Mouse (Mus musculus): ENCODE results near the gene Trub2. TPM values are rescaled to one million over a fixed set of nuclear protein-coding genes. Genes with fewer than 3 reads are reported as not detected.

The Trub2 gene
- polyA plus RNA-seq, 1 experiment, result 46.6 TPM

DNA sequence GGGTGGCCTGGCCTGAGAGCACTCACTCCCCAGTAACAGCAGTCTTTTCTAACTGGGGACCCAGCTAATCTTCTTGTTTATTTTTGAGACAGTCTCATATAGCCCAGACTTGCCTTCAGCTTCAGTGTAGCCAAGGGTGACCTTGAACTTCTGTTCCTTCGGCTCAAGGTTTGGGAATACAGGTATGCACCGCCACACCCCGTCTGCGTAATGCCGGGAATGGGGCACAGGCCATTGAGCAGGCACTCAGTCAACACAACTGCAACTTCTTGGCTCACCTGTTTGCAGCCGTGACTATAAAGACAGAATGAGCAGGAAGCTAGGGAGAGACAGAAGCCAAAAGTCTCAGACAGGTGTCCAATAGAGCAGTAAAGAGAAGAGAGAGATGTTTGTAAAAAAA is 44.0 kb downstream of the Trub2 start:
- no peak overlapping the region for H3K4me2 ChIP-seq (ENCODE audit: low read depth)
- no peaks in the 10 kb centered on the region for H3K79me2 ChIP-seq (ENCODE audit: control insufficient read depth, insufficient read depth)
- no peak overlapping the region for H3K4me3 ChIP-seq
- no peaks in the 10 kb centered on the region for H3K36me3 ChIP-seq (ENCODE audit: control insufficient read depth, insufficient read depth)
- H3K27me3 ChIP-seq (ENCODE audit: control insufficient read depth, insufficient read depth, insufficient read length), result peaks cover 9% of the 10 kb centered on the region
- no peak for TF ChIP-seq MAX (IDR thresholded peaks at IDR 0.05; ENCODE audit: low read depth)
- TF ChIP-seq TCF3 (IDR thresholded peaks at IDR 0.05; ENCODE audit: insufficient read length, low read depth), result no peak
- no peak for TF ChIP-seq POLR2A (IDR thresholded peaks at IDR 0.05; ENCODE audit: insufficient read length, low read depth)
- no peak for TF ChIP-seq SRF (IDR thresholded peaks at IDR 0.05; ENCODE audit: control insufficient read depth, insufficient read length, low read depth)
- TF ChIP-seq E2F4 (IDR thresholded peaks at IDR 0.05; ENCODE audit: insufficient read depth), result no peak
- no peak for TF ChIP-seq POLR2AphosphoS2 (IDR thresholded peaks at IDR 0.05; ENCODE audit: insufficient read length, low read depth)
- no peak for TF ChIP-seq CEBPB (IDR thresholded peaks at IDR 0.05; ENCODE audit: insufficient read depth, poor library complexity, severe bottlenecking)
- TF ChIP-seq REST (IDR thresholded peaks at IDR 0.05; ENCODE audit: insufficient read depth, insufficient read length), result no peak
- TF ChIP-seq MYOG (IDR thresholded peaks at IDR 0.05; ENCODE audit: control insufficient read depth in 1 of 3, insufficient read depth in 1 of 3, insufficient read length in 2 of 3, low read depth in 2 of 3), result no peak
- TF ChIP-seq TCF12 (IDR thresholded peaks at IDR 0.05; ENCODE audit: insufficient read depth, poor library complexity, severe bottlenecking), result no peak
- TF ChIP-seq MYOD1 (IDR thresholded peaks at IDR 0.05; ENCODE audit: control insufficient read depth in 1 of 3, insufficient read length in 2 of 3, low read depth in 2 of 3), result no peak
- TF ChIP-seq USF1 (IDR thresholded peaks at IDR 0.05; ENCODE audit: low read depth), result no peak
- no peak overlapping the region for H3ac ChIP-seq (ENCODE audit: control insufficient read depth, insufficient read length)

DNA sequence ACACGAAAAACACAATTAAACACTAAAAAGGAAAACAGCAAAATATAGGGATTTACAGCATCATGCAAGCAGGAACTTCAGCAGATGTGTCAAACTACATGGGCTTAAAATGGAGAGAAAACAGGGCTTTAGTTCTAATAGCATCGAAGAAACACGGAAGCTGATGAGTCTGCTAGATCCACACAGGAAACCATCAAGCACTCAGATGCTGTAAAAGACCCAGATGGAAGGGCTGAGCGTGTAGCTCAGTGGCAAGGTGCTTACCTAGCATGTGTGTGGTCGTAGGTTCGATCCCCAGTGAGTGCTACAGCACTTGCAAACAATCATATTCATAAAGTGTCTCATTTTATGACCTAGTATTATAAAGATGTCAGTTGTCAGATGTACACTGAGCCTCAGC is 47.1 kb downstream of the Trub2 start:
- H3K36me3 ChIP-seq (ENCODE audit: control insufficient read depth, insufficient read depth), result peaks cover 6% of the 10 kb centered on the region
- H3K27me3 ChIP-seq (ENCODE audit: control insufficient read depth, insufficient read depth, insufficient read length), result no peaks in the 10 kb centered on the region
- no peak overlapping the region for H3ac ChIP-seq (ENCODE audit: control insufficient read depth, insufficient read length)
- no peak for TF ChIP-seq TCF3 (IDR thresholded peaks at IDR 0.05; ENCODE audit: insufficient read length, low read depth)
- no peak for TF ChIP-seq POLR2A (IDR thresholded peaks at IDR 0.05; ENCODE audit: insufficient read length, low read depth)
- TF ChIP-seq CEBPB (IDR thresholded peaks at IDR 0.05; ENCODE audit: insufficient read depth, poor library complexity, severe bottlenecking), result no peak
- TF ChIP-seq MYOD1 (IDR thresholded peaks at IDR 0.05; ENCODE audit: control insufficient read depth in 1 of 3, insufficient read length in 2 of 3, low read depth in 2 of 3), result no peak
- TF ChIP-seq POLR2AphosphoS2 (IDR thresholded peaks at IDR 0.05; ENCODE audit: insufficient read length, low read depth), result peak; percentile 44
- TF ChIP-seq USF1 (IDR thresholded peaks at IDR 0.05; ENCODE audit: low read depth), result no peak
- H3K4me2 ChIP-seq (ENCODE audit: low read depth), result no peak overlapping the region
- no peaks in the 10 kb centered on the region for H3K79me2 ChIP-seq (ENCODE audit: control insufficient read depth, insufficient read depth)
- no peak overlapping the region for H3K4me3 ChIP-seq

DNA sequence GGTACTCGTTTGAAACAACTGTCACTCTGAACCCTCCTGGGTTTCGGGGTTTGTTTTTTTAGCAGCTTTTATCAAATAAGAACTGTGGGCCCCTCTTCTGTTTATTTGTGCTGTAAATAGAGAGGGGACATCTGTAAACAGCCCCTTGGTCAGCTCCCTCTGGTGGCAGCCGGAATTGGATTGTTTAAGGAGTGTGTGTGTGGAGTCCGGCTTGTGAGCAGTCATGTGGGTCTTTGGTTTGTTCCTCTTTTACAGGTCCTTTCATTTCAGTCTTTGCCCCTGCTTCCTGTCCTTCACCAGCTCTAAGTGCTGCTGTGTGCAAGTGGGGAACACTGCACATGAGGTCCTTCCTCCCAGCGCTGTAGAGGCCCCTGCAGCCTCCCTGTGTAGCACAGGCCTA is 48.9 kb downstream of the Trub2 start:
- no peak overlapping the region for H3K4me2 ChIP-seq (ENCODE audit: low read depth)
- H3K4me3 ChIP-seq, result no peak overlapping the region
- no peaks in the 10 kb centered on the region for H3K27me3 ChIP-seq (ENCODE audit: control insufficient read depth, insufficient read depth, insufficient read length)
- no peak overlapping the region for H3ac ChIP-seq (ENCODE audit: control insufficient read depth, insufficient read length)
- H3K36me3 ChIP-seq (ENCODE audit: control insufficient read depth, insufficient read depth), result peaks cover 7% of the 10 kb centered on the region
- H3K79me2 ChIP-seq (ENCODE audit: control insufficient read depth, insufficient read depth), result no peaks in the 10 kb centered on the region
- TF ChIP-seq E2F4 (IDR thresholded peaks at IDR 0.05; ENCODE audit: insufficient read depth) (no peak), CEBPB (IDR thresholded peaks at IDR 0.05; ENCODE audit: insufficient read depth, poor library complexity, severe bottlenecking) (no peak), POLR2AphosphoS2 (IDR thresholded peaks at IDR 0.05; ENCODE audit: insufficient read length, low read depth) (no peak)

DNA sequence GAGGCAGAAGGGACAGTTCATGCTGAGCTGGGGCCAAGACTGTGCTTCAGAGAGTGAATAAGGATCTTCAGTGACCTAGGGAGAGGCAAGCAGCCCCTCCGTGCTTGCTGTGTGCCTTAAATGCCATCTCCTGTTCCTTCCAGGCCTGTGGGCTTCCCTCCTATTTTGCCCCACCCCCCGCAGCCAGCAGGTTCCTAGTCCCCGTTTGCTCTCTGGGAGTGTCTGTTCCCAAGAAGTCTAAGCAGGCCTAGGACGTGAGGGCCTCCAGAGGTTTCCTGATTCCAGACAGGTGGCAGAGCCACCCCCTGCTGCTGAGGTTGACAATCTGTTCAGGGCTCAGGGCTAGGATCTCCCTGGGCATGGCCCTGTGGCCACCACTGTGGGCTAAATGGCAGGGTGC is 49.5 kb downstream of the Trub2 start:
- peaks cover 10% of the 10 kb centered on the region for H3K36me3 ChIP-seq (ENCODE audit: control insufficient read depth, insufficient read depth)
- H3K79me2 ChIP-seq (ENCODE audit: control insufficient read depth, insufficient read depth), result no peaks in the 10 kb centered on the region
- no peak overlapping the region for H3K4me2 ChIP-seq (ENCODE audit: low read depth)
- H3K4me3 ChIP-seq, result no peak overlapping the region
- H3K27me3 ChIP-seq (ENCODE audit: control insufficient read depth, insufficient read depth, insufficient read length), result no peaks in the 10 kb centered on the region
- TF ChIP-seq TCF3 (IDR thresholded peaks at IDR 0.05; ENCODE audit: insufficient read length, low read depth), result no peak
- no peak for TF ChIP-seq MYOG (IDR thresholded peaks at IDR 0.05; ENCODE audit: control insufficient read depth in 1 of 3, insufficient read depth in 1 of 3, insufficient read length in 2 of 3, low read depth in 2 of 3)
- no peak for TF ChIP-seq E2F4 (IDR thresholded peaks at IDR 0.05; ENCODE audit: insufficient read depth)
- TF ChIP-seq USF1 (IDR thresholded peaks at IDR 0.05; ENCODE audit: low read depth), result no peak
- TF ChIP-seq REST (IDR thresholded peaks at IDR 0.05; ENCODE audit: insufficient read depth, insufficient read length), result no peak
- no peak for TF ChIP-seq MYOD1 (IDR thresholded peaks at IDR 0.05; ENCODE audit: control insufficient read depth in 1 of 3, insufficient read length in 2 of 3, low read depth in 2 of 3)
- TF ChIP-seq TCF12 (IDR thresholded peaks at IDR 0.05; ENCODE audit: insufficient read depth, poor library complexity, severe bottlenecking), result no peak
- no peak for TF ChIP-seq SRF (IDR thresholded peaks at IDR 0.05; ENCODE audit: control insufficient read depth, insufficient read length, low read depth)
- TF ChIP-seq CEBPB (IDR thresholded peaks at IDR 0.05; ENCODE audit: insufficient read depth, poor library complexity, severe bottlenecking), result no peak
- H3ac ChIP-seq (ENCODE audit: control insufficient read depth, insufficient read length), result no peak overlapping the region

DNA sequence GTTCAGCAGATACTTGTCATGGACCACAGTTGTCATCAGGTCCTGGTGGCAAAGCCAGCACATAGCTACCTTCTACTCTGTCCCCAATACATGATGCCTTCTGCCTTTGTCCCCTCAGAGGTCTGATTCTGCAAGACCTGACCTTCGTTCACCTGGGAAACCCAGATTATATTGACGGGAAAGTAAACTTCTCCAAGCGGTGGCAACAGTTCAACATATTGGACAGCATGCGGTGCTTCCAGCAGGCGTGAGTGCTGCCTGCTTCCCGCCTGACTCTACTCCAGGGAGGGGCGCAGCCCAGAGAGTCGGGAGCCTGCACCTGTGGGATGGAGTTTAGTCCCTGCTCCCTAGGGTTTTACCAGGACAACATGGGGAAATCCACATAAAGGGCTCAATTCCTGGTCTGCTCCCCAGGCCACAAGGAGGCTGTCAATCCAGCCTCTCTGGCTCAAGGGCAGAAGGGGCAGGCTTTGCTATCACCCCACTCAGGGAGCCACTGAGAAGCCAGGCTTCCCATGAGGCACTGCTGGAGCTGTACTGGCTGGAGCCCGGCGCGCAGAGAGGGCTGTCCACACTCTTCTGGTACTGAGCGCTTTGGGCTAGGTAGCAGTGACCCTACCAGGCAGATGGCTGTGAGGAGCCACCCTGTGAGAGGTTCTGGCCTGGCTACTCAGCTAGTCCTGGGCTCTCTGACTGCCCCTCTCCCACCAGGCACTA is 50.9 kb downstream of the Trub2 start:
- Histone ChIP-seq H3ac (ENCODE audit: control insufficient read depth, insufficient read length) (no peak overlapping the region), H3K36me3 (ENCODE audit: control insufficient read depth, insufficient read depth) (peaks cover 17% of the 10 kb centered on the region)

More for the DNA sequence above, 50.9 kb downstream of the Trub2 start:
- H3K4me2 ChIP-seq (ENCODE audit: low read depth), result no peak overlapping the region
- TF ChIP-seq E2F4 (IDR thresholded peaks at IDR 0.05; ENCODE audit: insufficient read depth) (no peak), SRF (IDR thresholded peaks at IDR 0.05; ENCODE audit: control insufficient read depth, insufficient read length, low read depth) (no peak), MYOG (IDR thresholded peaks at IDR 0.05; ENCODE audit: control insufficient read depth in 1 of 3, insufficient read depth in 1 of 3, insufficient read length in 2 of 3, low read depth in 2 of 3) (no peak), MYOD1 (IDR thresholded peaks at IDR 0.05; ENCODE audit: control insufficient read depth in 1 of 3, insufficient read length in 2 of 3, low read depth in 2 of 3) (no peak), REST (IDR thresholded peaks at IDR 0.05; ENCODE audit: insufficient read depth, insufficient read length) (no peak), POLR2A (IDR thresholded peaks at IDR 0.05; ENCODE audit: insufficient read length, low read depth) (no peak), MAX (IDR thresholded peaks at IDR 0.05; ENCODE audit: low read depth) (no peak), TCF3 (IDR thresholded peaks at IDR 0.05; ENCODE audit: insufficient read length, low read depth) (no peak), USF1 (IDR thresholded peaks at IDR 0.05; ENCODE audit: low read depth) (no peak), CEBPB (IDR thresholded peaks at IDR 0.05; ENCODE audit: insufficient read depth, poor library complexity, severe bottlenecking) (no peak), POLR2AphosphoS2 (IDR thresholded peaks at IDR 0.05; ENCODE audit: insufficient read length, low read depth) (no peak), TCF12 (IDR thresholded peaks at IDR 0.05; ENCODE audit: insufficient read depth, poor library complexity, severe bottlenecking) (no peak)
- no peaks in the 10 kb centered on the region for H3K79me2 ChIP-seq (ENCODE audit: control insufficient read depth, insufficient read depth)
- H3K4me3 ChIP-seq, result no peak overlapping the region
- H3K27me3 ChIP-seq (ENCODE audit: control insufficient read depth, insufficient read depth, insufficient read length), result no peaks in the 10 kb centered on the region
